Mouse (Mus musculus) spleen, adult 2 months (tissue): Measurements from ENCODE around the gene Tmem204. TPM values are rescaled to one million over a fixed set of nuclear protein-coding genes. Genes with fewer than 3 reads are reported as not detected.

Source experiments
- DNase-seq, 2 experiments: peaks; one replicate each; pipeline versions ENCODE4 v3.0.0 to v3.0.0-alpha.2; 2012 to 2021; ENCODE audit warnings: low spot score in 2 of 2, low read depth in 1 of 2
- H3K27ac ChIP-seq: fragments of 200-500 bp; 2 replicates; pipeline ENCODE4 v1.5.1; 2012; ENCODE audit warnings: low read length, inconsistent platforms; ENCODE audit not compliant: insufficient read depth
- H3K27me3 ChIP-seq: fragments of 200-500 bp; 2 replicates; pipeline ENCODE4 v1.6.1; 2012; ENCODE audit warnings: mild to moderate bottlenecking, moderate library complexity, low read length, inconsistent platforms; ENCODE audit not compliant: control insufficient read depth, insufficient read depth
- H3K36me3 ChIP-seq: fragments of 200-500 bp; 2 replicates; pipeline ENCODE4 v1.6.1; 2012; ENCODE audit warnings: mild to moderate bottlenecking, low read length, inconsistent platforms; ENCODE audit not compliant: control insufficient read depth, insufficient read depth
- H3K4me1 ChIP-seq: fragments of 200-500 bp; 2 replicates; pipeline ENCODE4 v1.6.1; 2011; ENCODE audit warnings: inconsistent platforms; ENCODE audit not compliant: control insufficient read depth, insufficient read depth, insufficient read length
- H3K4me3 ChIP-seq: fragments of 200-500 bp; 2 replicates; pipeline ENCODE4 v1.5.1; 2011; ENCODE audit warnings: mild to moderate bottlenecking, inconsistent platforms; ENCODE audit not compliant: insufficient read depth, insufficient read length; ENCODE audit errors: extremely low read depth
- CTCF ChIP-seq: fragments of 200-500 bp; IDR thresholded peaks from 2 replicates; pipeline ENCODE4 v1.5.1; 2011; ENCODE audit warnings: mild to moderate bottlenecking, inconsistent platforms; ENCODE audit not compliant: insufficient read depth, insufficient read length, insufficient replicate concordance; ENCODE audit errors: extremely low read depth
- POLR2A ChIP-seq: fragments of 200-500 bp; IDR thresholded peaks from 2 replicates; pipeline ENCODE4 v1.6.1; 2011; ENCODE audit warnings: low read depth, low read length, inconsistent platforms
- WGBS: fragments of 180-500 bp; shearing (Covaris S2); methylation state at CpG from one replicate; pipeline ENCODE4 v1.1.7; 2018; 5-methylcytosine and 5-hydroxymethylcytosine counted together
- polyA plus RNA-seq: library from polyadenylated mRNA; depleted of rRNA; stranded (reverse); fragments of >200 nt; gene quantifications from 2 replicates; pipeline ENCODE4 v1.2.3, GENCODE M21; 2012

The Tmem204 gene
- polyA plus RNA-seq, 1 experiment, result 37.6 TPM

- 38% methylated on average over 13 of the region's 13 CpGs for WGBS
- no peak for TF ChIP-seq CTCF
- DNase-seq, result peak in 1 of 2 experiments; percentile 22
- H3K27ac ChIP-seq, result no peak overlapping the region
- H3K4me1 ChIP-seq, result no peaks in the 10 kb centered on the region
- H3K36me3 ChIP-seq, result peaks cover 6% of the 10 kb centered on the region
- H3K4me3 ChIP-seq, result no peak overlapping the region
- H3K27me3 ChIP-seq, result no peaks in the 10 kb centered on the region
These were observed 5.5 kb downstream of the Tmem204 start for GRCm38 (mm10) chr17:25077771-25078372.

- WGBS, result 89% methylated on average over 4 of the region's 4 CpGs
- Histone ChIP-seq H3K27ac (no peak overlapping the region), H3K4me3 (no peak overlapping the region)
These were observed 6.5 kb downstream of the Tmem204 start for GRCm38 (mm10) chr17:25076906-25077305.

GRCm38 (mm10) chr17:25068690-25069089 is 14.7 kb downstream of the Tmem204 start:
- H3K4me3 ChIP-seq, result no peak overlapping the region
- H3K36me3 ChIP-seq, result peaks cover 4% of the 10 kb centered on the region; the same call in 1 of the 2 replicates
- no peaks in the 10 kb centered on the region for H3K27me3 ChIP-seq
- DNase-seq, result no peak
- H3K27ac ChIP-seq, result no peak overlapping the region
- no peaks in the 10 kb centered on the region for H3K4me1 ChIP-seq
- 60% methylated on average over 2 of the region's 2 CpGs for WGBS
- no peak for TF ChIP-seq CTCF
- no peak for TF ChIP-seq POLR2A

More at GRCm38 (mm10) chr17:25076906-25077305, 6.5 kb downstream of the Tmem204 start:
- Histone ChIP-seq H3K36me3 (peaks cover 6% of the 10 kb centered on the region), H3K4me1 (no peaks in the 10 kb centered on the region), H3K27me3 (no peaks in the 10 kb centered on the region)
- TF ChIP-seq CTCF, result no peak
- TF ChIP-seq POLR2A, result no peak
- DNase-seq, result no peak

DNA sequence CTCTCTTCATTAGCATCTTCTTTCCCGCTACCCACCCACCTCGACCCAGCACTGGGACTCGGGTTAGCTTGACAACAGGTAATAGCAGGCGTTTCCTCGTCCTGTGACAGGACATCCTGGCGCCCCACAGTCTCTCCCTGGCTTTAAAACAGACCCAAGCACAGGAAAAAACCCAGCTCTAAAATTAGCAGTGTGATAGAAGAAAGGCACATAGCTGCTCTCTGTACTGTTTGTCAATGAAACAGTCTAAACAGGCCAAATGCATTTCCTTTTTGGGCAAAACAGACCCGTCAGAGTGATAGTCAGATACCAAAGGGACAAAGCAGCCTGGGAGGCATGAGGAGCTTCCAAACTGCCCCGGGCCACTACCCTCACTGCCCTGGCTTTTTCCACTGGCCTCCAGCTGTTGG is 15.9 kb downstream of the Tmem204 start:
- 39% methylated on average over 8 of the region's 8 CpGs for WGBS
- H3K36me3 ChIP-seq, result peaks cover 4% of the 10 kb centered on the region; the same call in 1 of the 2 replicates
- no peak overlapping the region for H3K4me3 ChIP-seq

DNA sequence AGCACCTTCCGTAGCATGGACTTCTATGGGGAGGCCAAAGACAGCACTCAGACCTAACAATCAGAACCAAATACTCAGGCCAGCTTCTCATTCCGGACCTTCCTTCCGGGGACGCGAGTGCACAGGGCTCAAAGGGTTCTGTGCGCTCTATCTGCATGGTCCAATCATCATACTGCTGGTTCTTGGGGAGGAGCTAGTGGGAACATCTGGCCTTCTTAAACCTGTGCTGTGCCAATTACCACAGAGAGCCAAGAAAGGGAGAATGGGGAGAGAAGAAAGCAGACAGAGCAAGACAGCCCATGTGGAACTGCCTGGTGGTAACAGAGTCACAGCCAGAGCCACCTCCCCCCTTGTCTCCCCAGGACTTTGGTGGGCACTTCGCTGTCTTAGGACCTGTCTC is 16.8 kb downstream of the Tmem204 start:
- no peaks in the 10 kb centered on the region for H3K27me3 ChIP-seq
- no peak for DNase-seq
- peaks cover 6% of the 10 kb centered on the region; the same call in 1 of the 2 replicates for H3K36me3 ChIP-seq
- peak overlapping the region; percentile 29; the same call in 1 of the 2 replicates for H3K27ac ChIP-seq
- H3K4me1 ChIP-seq, result no peaks in the 10 kb centered on the region
- 91% methylated on average over 7 of the region's 7 CpGs for WGBS
- no peak overlapping the region for H3K4me3 ChIP-seq
- TF ChIP-seq POLR2A (no peak), CTCF (no peak)

More for the DNA sequence above, 15.9 kb downstream of the Tmem204 start:
- TF ChIP-seq CTCF, result no peak
- no peak for TF ChIP-seq POLR2A
- Histone ChIP-seq H3K27me3 (no peaks in the 10 kb centered on the region), H3K4me1 (no peaks in the 10 kb centered on the region), H3K27ac (peak overlapping the region; percentile 29; the same call in 1 of the 2 replicates)
- no peak for DNase-seq

DNA sequence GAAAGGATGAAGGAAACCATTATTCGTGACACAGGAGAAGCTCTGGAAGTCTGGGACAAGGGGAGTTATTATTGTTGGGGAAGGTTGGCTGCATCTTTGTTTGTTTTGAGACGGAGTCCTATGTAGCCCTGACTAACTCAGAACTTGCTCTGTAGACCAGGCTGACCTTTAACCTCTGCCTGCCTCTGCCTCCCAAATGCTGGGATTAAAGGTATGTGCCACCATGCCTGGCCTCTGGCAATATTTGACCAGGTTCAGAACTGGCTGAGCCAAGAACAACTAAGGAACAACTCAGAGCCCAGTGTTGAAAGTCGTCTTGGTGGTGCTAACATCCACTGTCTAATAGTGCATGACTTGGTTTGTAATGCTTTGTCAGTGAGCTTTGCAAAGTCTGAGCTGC is 18.2 kb downstream of the Tmem204 start:
- H3K27me3 ChIP-seq, result no peaks in the 10 kb centered on the region
- 95% methylated on average over 3 of the region's 3 CpGs for WGBS
- H3K4me3 ChIP-seq, result no peak overlapping the region
- H3K36me3 ChIP-seq, result peaks cover 8% of the 10 kb centered on the region; the same call in 1 of the 2 replicates
- H3K4me1 ChIP-seq, result no peaks in the 10 kb centered on the region
- no peak for DNase-seq
- H3K27ac ChIP-seq, result no peak overlapping the region
- TF ChIP-seq CTCF (no peak), POLR2A (no peak)

DNA sequence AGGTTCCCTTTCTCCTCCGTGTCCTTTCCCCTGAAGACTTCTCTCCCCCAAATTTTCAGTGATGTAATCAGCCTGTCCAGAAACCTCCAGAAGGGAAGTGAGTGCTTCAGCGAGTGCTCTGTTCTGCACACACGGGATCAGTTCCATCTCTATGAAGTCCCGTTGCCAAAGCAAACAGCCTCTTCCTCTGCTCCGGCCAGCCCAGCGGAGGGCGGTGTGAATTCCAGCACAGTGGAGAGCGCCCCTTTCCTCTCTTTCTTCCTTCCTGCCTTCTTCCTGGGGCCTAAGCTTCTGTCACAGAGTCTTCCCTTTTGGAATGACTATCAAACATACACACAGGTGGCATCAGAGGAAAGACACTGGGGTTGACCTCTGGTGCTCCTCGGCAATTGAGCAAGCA is 19.0 kb downstream of the Tmem204 start:
- H3K4me1 ChIP-seq, result no peaks in the 10 kb centered on the region
- WGBS, result 84% methylated on average over 9 of the region's 9 CpGs
- peaks cover 10% of the 10 kb centered on the region; the same call in 1 of the 2 replicates for H3K36me3 ChIP-seq
- H3K27me3 ChIP-seq, result no peaks in the 10 kb centered on the region
- H3K27ac ChIP-seq, result peak overlapping the region; percentile 17; the same call in 1 of the 2 replicates
- no peak overlapping the region for H3K4me3 ChIP-seq
- TF ChIP-seq CTCF (no peak), POLR2A (no peak)
- DNase-seq, result no peak
